Mouse (Mus musculus) hindbrain, embryonic 12.5 days (tissue): ENCODE measurements at regions not wholly inside any gene's neighbourhood (a gene's known extent, or its start where the extent isn't known, plus 50 kb on each side); places are given as distances from the start of the nearest gene placed in this dataset.

Source experiments
- ATAC-seq: fragments of 200-750 bp; cut with Nextera tagmentation; 2 replicates; pipeline ENCODE4 v1.8.0; 2017; ENCODE audit warnings: moderate TSS enrichment; ENCODE audit not compliant: low FRiP score
- H3K27ac ChIP-seq: fragments of 300-500 bp; sonication (generic); 2 replicates; pipeline ENCODE4 v1.5.1; 2016; ENCODE audit warnings: mild to moderate bottlenecking
- H3K27me3 ChIP-seq: fragments of 300-500 bp; sonication (generic); 2 replicates; pipeline ENCODE4 v1.6.1; 2016; ENCODE audit warnings: mild to moderate bottlenecking
- H3K36me3 ChIP-seq: fragments of 300-500 bp; sonication (generic); 2 replicates; pipeline ENCODE4 v1.6.1; 2016; ENCODE audit warnings: mild to moderate bottlenecking
- H3K4me1 ChIP-seq: fragments of 300-500 bp; sonication (generic); 2 replicates; pipeline ENCODE4 v1.6.1; 2016
- H3K4me2 ChIP-seq: fragments of 300-500 bp; sonication (generic); replicated peaks from 2 replicates; pipeline ENCODE4 v1.6.1; 2016; ENCODE audit warnings: mild to moderate bottlenecking
- H3K4me3 ChIP-seq: fragments of 300-500 bp; sonication (generic); 2 replicates; pipeline ENCODE4 v1.5.1; 2016; ENCODE audit warnings: mild to moderate bottlenecking
- H3K9ac ChIP-seq: fragments of 300-500 bp; sonication (generic); 2 replicates; pipeline ENCODE4 v1.6.1; 2016; ENCODE audit warnings: mild to moderate bottlenecking, moderate library complexity
- H3K9me3 ChIP-seq: fragments of 300-500 bp; sonication (generic); replicated peaks from 2 replicates; pipeline ENCODE4 v1.6.1; 2016; ENCODE audit warnings: mild to moderate bottlenecking
- WGBS: fragments of 180-500 bp; shearing (Covaris S2); methylation state at CpG from one replicate; pipeline ENCODE4 v1.1.7; 2016; 5-methylcytosine and 5-hydroxymethylcytosine counted together

- Histone ChIP-seq H3K4me3 (no peak overlapping the region), H3K4me2 (no peak overlapping the region), H3K27me3 (no peaks in the 10 kb centered on the region), H3K4me1 (peaks cover 14% of the 10 kb centered on the region), H3K9me3 (no peaks in the 10 kb centered on the region), H3K36me3 (no peaks in the 10 kb centered on the region), H3K9ac (no peak overlapping the region), H3K27ac (no peak overlapping the region)
- WGBS: 84% methylated on average over 6 of the region's 6 CpGs
- ATAC-seq: no peak
Observed at GRCm38 (mm10) chr2:74154062-74154461, 242.9 kb upstream of the Atp5g3 start.

GRCm38 (mm10) chr2:74153247-74153850 lies 242.2 kb upstream of the Atp5g3 start:
- Histone ChIP-seq H3K4me3 (no peak overlapping the region), H3K4me2 (peak overlapping the region; percentile 27), H3K9me3 (no peaks in the 10 kb centered on the region), H3K27ac (peak overlapping the region; percentile 75), H3K36me3 (no peaks in the 10 kb centered on the region), H3K27me3 (no peaks in the 10 kb centered on the region), H3K9ac (no peak overlapping the region), H3K4me1 (peaks cover 14% of the 10 kb centered on the region)
- 52% methylated on average over 5 of the region's 5 CpGs for WGBS
- ATAC-seq: peak; percentile 55; the same call in 1 of the 2 replicates

GRCm38 (mm10) chr2:74152534-74153246 lies 241.6 kb upstream of the Atp5g3 start:
- Histone ChIP-seq H3K36me3 (no peaks in the 10 kb centered on the region), H3K4me2 (peak overlapping the region; percentile 27), H3K4me1 (peaks cover 14% of the 10 kb centered on the region), H3K4me3 (no peak overlapping the region), H3K27ac (peak overlapping the region; percentile 75), H3K9me3 (no peaks in the 10 kb centered on the region), H3K27me3 (no peaks in the 10 kb centered on the region), H3K9ac (no peak overlapping the region)
- ATAC-seq: peak; percentile 89
- 32% methylated on average over 8 of the region's 8 CpGs for WGBS

GRCm38 (mm10) chr2:74147193-74147592 lies 236.1 kb upstream of the Atp5g3 start:
- Histone ChIP-seq H3K27me3 (no peaks in the 10 kb centered on the region), H3K4me3 (no peak overlapping the region), H3K9ac (no peak overlapping the region), H3K4me2 (no peak overlapping the region), H3K27ac (no peak overlapping the region), H3K36me3 (no peaks in the 10 kb centered on the region), H3K4me1 (no peaks in the 10 kb centered on the region), H3K9me3 (no peaks in the 10 kb centered on the region)
- WGBS: 82% methylated on average over 4 of the region's 4 CpGs
- no peak for ATAC-seq

GRCm38 (mm10) chr2:74136624-74137003 lies 225.5 kb upstream of the Atp5g3 start:
- Histone ChIP-seq H3K9me3 (no peaks in the 10 kb centered on the region), H3K4me2 (0 out of 2 replicates have a peak overlapping the region, but pooled peaks have one; percentile 12), H3K27ac (peak overlapping the region; percentile 58), H3K9ac (no peak overlapping the region), H3K4me1 (peaks cover 30% of the 10 kb centered on the region), H3K27me3 (no peaks in the 10 kb centered on the region), H3K4me3 (no peak overlapping the region), H3K36me3 (no peaks in the 10 kb centered on the region)
- ATAC-seq: peak; percentile 85
- WGBS: 13% methylated on average over 9 of the region's 9 CpGs

- no peaks in the 10 kb centered on the region for H3K9me3 ChIP-seq
- no peak overlapping the region for H3K9ac ChIP-seq
- peaks cover 33% of the 10 kb centered on the region for H3K4me1 ChIP-seq
- H3K4me2 ChIP-seq: peak overlapping the region; percentile 12; the same call in 1 of the 2 replicates
- ATAC-seq: peak; percentile 70
- 38% methylated on average over 15 of the region's 15 CpGs for WGBS
- H3K4me3 ChIP-seq: no peak overlapping the region
- no peaks in the 10 kb centered on the region for H3K27me3 ChIP-seq
- H3K36me3 ChIP-seq: no peaks in the 10 kb centered on the region
- peak overlapping the region; percentile 58 for H3K27ac ChIP-seq
Observed at GRCm38 (mm10) chr2:74135963-74136623, 225.0 kb upstream of the Atp5g3 start.

GRCm38 (mm10) chr2:74130141-74130588 lies 219.0 kb upstream of the Atp5g3 start:
- no peaks in the 10 kb centered on the region for H3K36me3 ChIP-seq
- H3K4me2 ChIP-seq: peak overlapping the region; percentile 61
- WGBS: 10% methylated on average over 8 of the region's 8 CpGs
- H3K4me1 ChIP-seq: peaks cover 40% of the 10 kb centered on the region
- 0 out of 2 replicates have a peak overlapping the region, but pooled peaks have one; percentile 23 for H3K4me3 ChIP-seq
- no peaks in the 10 kb centered on the region for H3K27me3 ChIP-seq
- ATAC-seq: peak; percentile 85
- H3K27ac ChIP-seq: peak overlapping the region; percentile 82
- H3K9ac ChIP-seq: no peak overlapping the region
- no peaks in the 10 kb centered on the region for H3K9me3 ChIP-seq

GRCm38 (mm10) chr2:74128782-74129538 lies 217.8 kb upstream of the Atp5g3 start:
- peak overlapping the region; percentile 61 for H3K4me2 ChIP-seq
- ATAC-seq: peak; percentile 85
- no peaks in the 10 kb centered on the region for H3K9me3 ChIP-seq
- no peaks in the 10 kb centered on the region for H3K27me3 ChIP-seq
- no peaks in the 10 kb centered on the region for H3K36me3 ChIP-seq
- under 1% methylated on average over 14 of the region's 14 CpGs for WGBS
- peak overlapping the region; percentile 45 for H3K9ac ChIP-seq
- peak overlapping the region; percentile 82 for H3K27ac ChIP-seq
- H3K4me1 ChIP-seq: peaks cover 32% of the 10 kb centered on the region
- peak overlapping the region; percentile 23 for H3K4me3 ChIP-seq

- H3K9ac ChIP-seq: no peak overlapping the region
- 81% methylated on average over 4 of the region's 4 CpGs for WGBS
- no peaks in the 10 kb centered on the region for H3K27me3 ChIP-seq
- H3K36me3 ChIP-seq: no peaks in the 10 kb centered on the region
- H3K4me2 ChIP-seq: no peak overlapping the region
- H3K27ac ChIP-seq: no peak overlapping the region
- H3K4me1 ChIP-seq: peaks cover 39% of the 10 kb centered on the region
- no peak for ATAC-seq
- H3K9me3 ChIP-seq: no peaks in the 10 kb centered on the region
- H3K4me3 ChIP-seq: no peak overlapping the region
Observed at GRCm38 (mm10) chr2:74127136-74127535, 216.0 kb upstream of the Atp5g3 start.

- Histone ChIP-seq H3K9me3 (no peaks in the 10 kb centered on the region), H3K4me3 (no peak overlapping the region), H3K27me3 (no peaks in the 10 kb centered on the region), H3K27ac (no peak overlapping the region), H3K4me1 (peaks cover 35% of the 10 kb centered on the region), H3K36me3 (no peaks in the 10 kb centered on the region), H3K9ac (no peak overlapping the region), H3K4me2 (no peak overlapping the region)
- 56% methylated on average over 2 of the region's 2 CpGs for WGBS
- no peak for ATAC-seq
Observed at GRCm38 (mm10) chr2:74124252-74124651, 213.1 kb upstream of the Atp5g3 start.

GRCm38 (mm10) chr2:74123360-74124074 lies 212.4 kb upstream of the Atp5g3 start:
- 32% methylated on average over 6 of the region's 6 CpGs for WGBS
- Histone ChIP-seq H3K4me1 (peaks cover 35% of the 10 kb centered on the region), H3K27me3 (no peaks in the 10 kb centered on the region), H3K9ac (no peak overlapping the region), H3K4me2 (no peak overlapping the region), H3K27ac (no peak overlapping the region), H3K9me3 (no peaks in the 10 kb centered on the region), H3K4me3 (no peak overlapping the region), H3K36me3 (no peaks in the 10 kb centered on the region)
- 0 out of 2 replicates have a peak, but pooled peaks have one; percentile 14 for ATAC-seq
